Mouse (Mus musculus): ENCODE measurements around the gene Rpgrip1. TPM values are rescaled to one million over a fixed set of nuclear protein-coding genes. Genes with fewer than 3 reads are reported as not detected.

The Rpgrip1 gene
- total RNA-seq, 2 experiments from 2014 or later = not detected

GRCm38 (mm10) chr14:52190740-52191359 is 80.3 kb downstream of the Rpgrip1 start:
- no peak overlapping the region for H3K27ac ChIP-seq
- TF ChIP-seq CTCF (IDR thresholded peaks at IDR 0.05) = peak; percentile 59
- peak; percentile 51 for DNase-seq
- H3K4me3 ChIP-seq = no peak overlapping the region
- intact Hi-C loops (cut with DNase I) = no loop called here

GRCm38 (mm10) chr14:52195691-52196090 is 85.2 kb downstream of the Rpgrip1 start:
- peak; percentile 65 for TF ChIP-seq CTCF (IDR thresholded peaks at IDR 0.05)
- peak overlapping the region; percentile 92 for H3K4me3 ChIP-seq
- peak; percentile 30 for DNase-seq
- H3K27ac ChIP-seq = no peak overlapping the region; the same call in 1 of the 2 replicates
- intact Hi-C loops (cut with DNase I) = loop anchor here (5.0 kb wide), 2 partner anchors 37 to 88 kb away; no protein-coding TSS in a partner anchor

DNA sequence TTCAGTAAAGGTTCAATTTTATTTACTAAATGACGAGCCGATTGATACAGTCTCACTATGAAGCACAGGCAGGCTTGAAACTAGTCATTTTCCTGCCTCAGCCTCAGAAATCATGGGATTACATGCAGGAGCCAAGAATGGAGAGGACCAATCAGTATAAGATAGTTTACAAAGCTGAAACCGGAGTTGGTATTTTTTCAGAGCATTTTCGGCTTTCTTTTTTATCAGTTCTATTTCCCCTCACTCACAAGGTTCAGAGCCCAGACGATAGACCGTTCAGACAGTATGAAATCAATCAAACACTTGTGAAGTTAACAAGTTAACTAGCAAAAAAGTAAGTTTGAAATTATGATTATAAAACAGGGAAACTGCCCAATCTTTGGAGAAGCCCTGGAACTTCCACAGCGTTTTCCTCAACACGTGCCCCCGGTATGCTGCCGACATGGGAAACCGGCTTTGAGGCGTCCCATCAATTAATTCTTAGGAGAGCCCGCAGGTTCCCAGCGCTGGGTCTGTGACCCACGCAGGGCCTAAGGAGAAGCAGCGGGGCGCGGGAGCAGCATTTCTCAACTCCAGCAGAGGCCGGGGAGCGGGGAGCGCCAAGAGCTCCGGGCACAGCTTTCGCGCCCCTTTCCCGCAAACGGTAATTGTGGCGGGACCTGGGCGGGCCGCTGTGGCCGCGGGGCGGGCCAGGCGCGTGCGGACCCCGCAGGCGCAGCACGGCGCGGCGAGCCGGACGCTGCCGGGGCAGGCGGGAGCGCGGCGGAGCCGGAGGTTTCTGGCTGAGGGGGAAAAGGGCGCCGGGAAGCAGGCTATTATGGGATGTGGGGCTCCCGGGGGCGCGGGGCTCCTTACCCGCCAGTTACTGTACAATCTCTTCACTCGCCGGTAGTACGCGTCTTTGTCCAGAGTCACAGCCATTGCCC is 86.0 kb downstream of the Rpgrip1 start:
- TF ChIP-seq CTCF (IDR thresholded peaks at IDR 0.05) = no peak
- Histone ChIP-seq H3K4me3 (peak overlapping the region; percentile 92), H3K27ac (peak overlapping the region; percentile 99)
- DNase-seq = no peak
- intact Hi-C loops (cut with DNase I) = loop anchor here (5.0 kb wide), 2 partner anchors 36 to 89 kb away; no protein-coding TSS in a partner anchor

GRCm38 (mm10) chr14:52197156-52197878 is 86.8 kb downstream of the Rpgrip1 start, which contains the start of gene Supt16:
Supt16 (minus strand) TSS chr14:52197416.
- intact Hi-C loops (cut with DNase I) = loop anchor here (5.0 kb wide), 2 partner anchors 35 to 90 kb away; no protein-coding TSS in a partner anchor
- Histone ChIP-seq H3K27ac (peak within 1 kb of the TSS; percentile 99), H3K4me3 (peak within 1 kb of the TSS; percentile 92)
- TF ChIP-seq CTCF (IDR thresholded peaks at IDR 0.05) = no peak
- peak; percentile 90 for DNase-seq

- intact Hi-C loops (cut with DNase I) = loop anchor here (5.0 kb wide), 2 partner anchors 34 to 91 kb away; no protein-coding TSS in a partner anchor
- peak overlapping the region; percentile 92 for H3K4me3 ChIP-seq
- H3K27ac ChIP-seq = peak overlapping the region; percentile 99
- no peak for DNase-seq
- TF ChIP-seq CTCF (IDR thresholded peaks at IDR 0.05) = no peak
Measured at GRCm38 (mm10) chr14:52198141-52198540, 87.6 kb downstream of the Rpgrip1 start.

DNA sequence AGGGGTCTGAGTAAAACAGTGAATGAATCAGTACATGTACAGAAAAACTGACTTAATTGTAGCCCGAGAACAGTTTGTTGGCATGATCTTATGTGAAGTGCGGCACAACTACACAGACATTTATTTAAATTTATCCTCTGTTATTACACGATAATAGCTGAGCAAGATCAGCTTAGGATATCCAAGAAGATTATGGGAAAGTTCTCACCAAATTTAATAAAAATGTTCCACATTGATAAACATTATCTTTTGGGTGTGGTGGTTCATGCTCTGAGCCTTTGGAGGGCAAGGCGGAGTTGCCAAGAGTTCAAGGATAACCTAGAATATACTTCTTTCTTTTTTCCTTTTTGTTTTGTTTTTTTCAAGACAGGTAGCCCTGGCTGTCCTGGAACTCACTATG is 88.9 kb downstream of the Rpgrip1 start:
- intact Hi-C loops (cut with DNase I) = loop anchor here (5.0 kb wide), 2 partner anchors 33 to 92 kb away; no protein-coding TSS in a partner anchor

More for the DNA sequence above, 88.9 kb downstream of the Rpgrip1 start:
- Histone ChIP-seq H3K27ac (no peak overlapping the region), H3K4me3 (no peak overlapping the region)
- no peak for DNase-seq
- no peak for TF ChIP-seq CTCF (IDR thresholded peaks at IDR 0.05)

Other genes starting within 250 kb of the Rpgrip1 start
- 10 to 100 TPM; 11.5 to 12.9 TPM for gene Mettl17, start 225.9 kb upstream of the Rpgrip1 start, total RNA-seq (2021)
- gene Slc39a2, start 217.8 kb upstream of the Rpgrip1 start, total RNA-seq (2021) = 1 to 10 TPM in 1 of 2 experiments, under 1 TPM in 1; 0.69 to 1.1 TPM
- gene Ndrg2, start 196.5 kb upstream of the Rpgrip1 start, total RNA-seq (2021) = 1,000 to 10,000 TPM; 1,660 to 1,958 TPM
- 1 to 10 TPM; 1.8 TPM for gene Tppp2, start 192.3 kb upstream of the Rpgrip1 start, total RNA-seq (2021)
- not detected for gene Rnase13, start 187.9 kb upstream of the Rpgrip1 start, total RNA-seq (2021)
- 10 to 100 TPM in 1 of 2 experiments, 1 to 10 TPM in 1; 9.6 to 14.1 TPM for gene Arhgef40, start 126.0 kb upstream of the Rpgrip1 start, total RNA-seq (2021)
- 1 to 10 TPM in 1 of 2 experiments, under 1 TPM in 1; 0.46 to 2.6 TPM for gene Tmem253, start 95.0 kb upstream of the Rpgrip1 start, total RNA-seq (2021)
- 10 to 100 TPM; 13.5 to 13.8 TPM for gene Zfp219, start 90.0 kb upstream of the Rpgrip1 start, total RNA-seq (2021)
- gene Olfr221, start 68.2 kb upstream of the Rpgrip1 start, total RNA-seq (2021) = not detected
- 100 to 1,000 TPM in 1 of 2 experiments, 10 to 100 TPM in 1; 81.7 to 100 TPM for gene Hnrnpc, start 6.7 kb upstream of the Rpgrip1 start, total RNA-seq (2021)
- gene Supt16, start 86.7 kb downstream of the Rpgrip1 start, total RNA-seq (2021) = 10 to 100 TPM; 12.3 to 15.5 TPM
- gene Chd8, start 147.1 kb downstream of the Rpgrip1 start, total RNA-seq (2021) = 10 to 100 TPM; 33.4 to 34.9 TPM
- gene Tox4, start 168.4 kb downstream of the Rpgrip1 start, total RNA-seq (2021) = 10 to 100 TPM; 48.0 to 56.2 TPM
- 1 to 10 TPM; 1.9 to 3.5 TPM for gene Rab2b, start 168.8 kb downstream of the Rpgrip1 start, total RNA-seq (2021)
- 10 to 100 TPM; 17.2 to 19.5 TPM for gene Mettl3, start 194.4 kb downstream of the Rpgrip1 start, total RNA-seq (2021)
- under 1 TPM; 0.61 to 0.78 TPM for gene Sall2, start 218.1 kb downstream of the Rpgrip1 start, total RNA-seq (2021)
- not detected for gene Olfr1513, start 245.7 kb downstream of the Rpgrip1 start, total RNA-seq (2021)

All from gastrocnemius, adult 2 months (tissue).